Comparison of ENCODE assay signal across 9 mouse cellular contexts in genomic region chr11:86472771-86473171, GRCm38 (mm10). TPM values are rescaled to one million over a fixed set of nuclear protein-coding genes. Genes with fewer than 3 reads are reported as not detected.
A peak's percentile ranks its signal among the peaks of the same experiment; 100 is the strongest.
DNase-seq lines count a peak whose midpoint lies in the region; ATAC-seq and TF ChIP-seq lines count a peak whose summit lies in the region.
"Had no signal": no experiment of that assay in that cellular context is flagged by ENCODE, and none has a peak within 500 bp of the region (broad histone marks: within the 10 kb centered on the region; RNA-seq: fewer than 3 reads in every experiment).

No protein-coding gene starts in this region.

- H3K9me3 ChIP-seq in liver, embryonic 13.5 days (replicated peaks), result no peaks in the 10 kb centered on the region
- H3K9me3 ChIP-seq in embryonic facial prominence, embryonic 11.5 days (replicated peaks; ENCODE audit: control insufficient read depth, low read length), result no peaks in the 10 kb centered on the region
- H3K9me3 ChIP-seq in hindbrain, embryonic 16.5 days (ENCODE audit: control insufficient read depth, low read length), result no peaks in the 10 kb centered on the region
- no peaks in the 10 kb centered on the region for H3K9me3 ChIP-seq in midbrain, postnatal 0 days (ENCODE audit: low read length)

- H3K4me3 ChIP-seq in liver, embryonic 13.5 days (replicated peaks), result no peak overlapping the region
- no peak overlapping the region for H3K4me3 ChIP-seq in embryonic facial prominence, embryonic 11.5 days (ENCODE audit: low read depth, low read length)
- H3K4me3 ChIP-seq in hindbrain, embryonic 16.5 days (ENCODE audit: low read length), result no peak overlapping the region
- no peak overlapping the region for H3K4me3 ChIP-seq in midbrain, postnatal 0 days (ENCODE audit: low read depth, low read length)
- H3K4me3 ChIP-seq: erythroblast, embryonic 14.5 days had no signal

- peak overlapping the region; percentile 29 for H3K4me2 ChIP-seq in liver, embryonic 13.5 days
- no peak overlapping the region for H3K4me2 ChIP-seq in embryonic facial prominence, embryonic 11.5 days (ENCODE audit: low read depth, low read length)
- H3K4me2 ChIP-seq in hindbrain, embryonic 16.5 days (ENCODE audit: low read length), result peak overlapping the region; percentile 40
- H3K4me2 ChIP-seq in midbrain, postnatal 0 days (ENCODE audit: low read depth, low read length, poor library complexity, severe bottlenecking), result peak overlapping the region; percentile 7; the same call in 1 of the 2 replicates

- no peak overlapping the region for H3K9ac ChIP-seq in liver, embryonic 13.5 days
- no peak overlapping the region for H3K9ac ChIP-seq in embryonic facial prominence, embryonic 11.5 days (replicated peaks; ENCODE audit: low read length)
- H3K9ac ChIP-seq in hindbrain, embryonic 16.5 days (ENCODE audit: low read depth, low read length), result no peak overlapping the region
- peak overlapping the region; percentile 44; the same call in 1 of the 2 replicates for H3K9ac ChIP-seq in midbrain, postnatal 0 days (replicated peaks; ENCODE audit: low read length, poor library complexity, severe bottlenecking)

- 35% methylated on average over 7 of the region's 7 CpGs for WGBS in liver, embryonic 13.5 days (ENCODE audit: insufficient replicate concordance)
- WGBS in embryonic facial prominence, embryonic 11.5 days, result 28% methylated on average over 7 of the region's 7 CpGs
- WGBS in hindbrain, embryonic 16.5 days, result 39% methylated on average over 7 of the region's 7 CpGs
- WGBS in midbrain, postnatal 0 days, result 23% methylated on average over 7 of the region's 7 CpGs

- peak; percentile 49 for DNase-seq in adrenal gland, adult 2 months
- DNase-seq in adrenal gland, postnatal 25 days, result no peak
- DNase-seq in liver, embryonic 13.5 days, result no peak
- no peak for DNase-seq in liver
- DNase-seq in embryonic facial prominence, embryonic 11.5 days (ENCODE audit: low spot score), result peak; percentile 64
- DNase-seq in midbrain, postnatal 0 days (ENCODE audit: low spot score), result peak; percentile 53

- 0 out of 2 replicates have a peak, but pooled peaks cover 5% of the 10 kb centered on the region for H3K4me1 ChIP-seq in liver, embryonic 13.5 days (replicated peaks)
- H3K4me1 ChIP-seq in embryonic facial prominence, embryonic 11.5 days (ENCODE audit: control insufficient read depth, insufficient read depth, low read length), result 0 out of 2 replicates have a peak, but pooled peaks cover 2% of the 10 kb centered on the region
- H3K4me1 ChIP-seq in hindbrain, embryonic 16.5 days (ENCODE audit: control insufficient read depth, insufficient read depth, low read depth, low read length), result no peaks in the 10 kb centered on the region
- no peaks in the 10 kb centered on the region for H3K4me1 ChIP-seq in midbrain, postnatal 0 days (ENCODE audit: insufficient read depth, low read length)

- 0 out of 2 replicates have a peak, but pooled peaks cover 2% of the 10 kb centered on the region for H3K27me3 ChIP-seq in liver, embryonic 13.5 days
- no peaks in the 10 kb centered on the region for H3K27me3 ChIP-seq in embryonic facial prominence, embryonic 11.5 days (ENCODE audit: control insufficient read depth, insufficient read depth, low read length)
- no peaks in the 10 kb centered on the region for H3K27me3 ChIP-seq in hindbrain, embryonic 16.5 days (replicated peaks; ENCODE audit: control insufficient read depth, insufficient read depth, low read length)
- no peaks in the 10 kb centered on the region for H3K27me3 ChIP-seq in midbrain, postnatal 0 days (ENCODE audit: insufficient read depth, low read length)

- H3K27ac ChIP-seq in liver, embryonic 13.5 days, result no peak overlapping the region
- 0 out of 2 replicates have a peak overlapping the region, but pooled peaks have one; percentile 17 for H3K27ac ChIP-seq in embryonic facial prominence, embryonic 11.5 days (replicated peaks; ENCODE audit: low read depth, low read length)
- peak overlapping the region; percentile 65 for H3K27ac ChIP-seq in hindbrain, embryonic 16.5 days (ENCODE audit: low read depth, low read length)
- peak overlapping the region; percentile 34 for H3K27ac ChIP-seq in midbrain, postnatal 0 days (ENCODE audit: low read depth, low read length)

- H3K36me3 ChIP-seq in liver, embryonic 13.5 days, result no peaks in the 10 kb centered on the region
- H3K36me3 ChIP-seq in embryonic facial prominence, embryonic 11.5 days (replicated peaks; ENCODE audit: control insufficient read depth, insufficient read depth, low read depth, low read length), result no peaks in the 10 kb centered on the region
- H3K36me3 ChIP-seq in hindbrain, embryonic 16.5 days (ENCODE audit: control insufficient read depth, insufficient read depth, low read length), result no peaks in the 10 kb centered on the region
- no peaks in the 10 kb centered on the region for H3K36me3 ChIP-seq in midbrain, postnatal 0 days (ENCODE audit: insufficient read depth, low read length)

- ATAC-seq in liver, embryonic 13.5 days (ENCODE audit: low read depth), result no peak
- ATAC-seq in embryonic facial prominence, embryonic 11.5 days (replicated peaks; ENCODE audit: insufficient number of reproducible peaks, low FRiP score, low TSS enrichment, low read depth), result no peak
- ATAC-seq in hindbrain, embryonic 16.5 days, result peak; percentile 63; the same call in 1 of the 2 replicates
- ATAC-seq in midbrain, postnatal 0 days (ENCODE audit: low FRiP score), result no peak
- ATAC-seq in erythroblast, adult 5-6 weeks (replicated peaks; ENCODE audit: low FRiP score, poor library complexity, severe bottlenecking), result no peak

- no peak for TF ChIP-seq CTCF in midbrain, postnatal 0 days (IDR thresholded peaks at IDR 0.05)

RNA-seq across cellular contexts. Expression of gene Rnft1, which starts 11.7 kb away (rescaled TPM):
- total RNA-seq in adrenal gland, adult 2 months (2021), result 10 to 100 TPM; 32.2 to 48.3 TPM
- 1.8 and 2.6 TPM in 2 replicates for polyA plus RNA-seq in adrenal gland, adult 2 months (2012; rRNA removed)
- total RNA-seq in adrenal gland, postnatal 25 days (2021), result 29.6 and 36.7 TPM in 2 replicates
- polyA plus RNA-seq in liver, embryonic 13.5 days (2015; fragmentation: Nextera tagmentation; extraction: Ambion mirVana), result 17.8 and 22.6 TPM in 2 replicates
- polyA plus RNA-seq in embryonic facial prominence, embryonic 11.5 days (2014; fragmentation: Nextera tagmentation; extraction: Ambion mirVana), result 33.4 and 33.8 TPM in 2 replicates
- polyA plus RNA-seq in hindbrain, embryonic 16.5 days (2015; fragmentation: Nextera tagmentation; extraction: Ambion mirVana), result 18.7 and 21.5 TPM in 2 replicates
- total RNA-seq in midbrain, postnatal 0 days (2014; rRNA removed), result 6.2 and 9.3 TPM in 2 replicates
- 9.7 and 11.6 TPM in 2 replicates for polyA plus RNA-seq in midbrain, postnatal 0 days (2015; fragmentation: Nextera tagmentation; extraction: Ambion mirVana)
- 1.3 and 1.7 TPM in 2 replicates for total RNA-seq in erythroblast, adult 5-6 weeks (2015; ENCODE audit: low replicate concordance)
- total RNA-seq in erythroblast, adult 5-6 weeks (2017; ENCODE audit: low replicate concordance), result 2.3 and 2.8 TPM in 2 replicates

Comparison
In these comparisons a context has a peak if more than half of its experiments do, and no peak if none do; other contexts are left out.
1. DNase-seq: peak in adrenal gland, adult 2 months (single experiment), embryonic facial prominence, embryonic 11.5 days (single experiment) and midbrain, postnatal 0 days (single experiment); none in adrenal gland, postnatal 25 days (single experiment), liver, embryonic 13.5 days (single experiment) and liver (single experiment).